Mouse (Mus musculus): ENCODE data around the gene Pid1. TPM values are rescaled to one million over a fixed set of nuclear protein-coding genes. Genes with fewer than 3 reads are reported as not detected.
"Not testable (repeated sequence)": the region's sequence is repeated elsewhere in the genome, so short reads cannot be mapped to it uniquely, and the experiment has no call there.

Pid1 gene
- total and polyA plus RNA-seq, 2 experiments from 2014 or later = 60.2 to 64.0 TPM

- H3K27ac ChIP-seq (ENCODE audit: low read depth, low read length) = no peak overlapping the region
- H3K4me2 ChIP-seq (ENCODE audit: low read depth, low read length, poor library complexity, severe bottlenecking) = no peak overlapping the region
- H3K4me3 ChIP-seq (ENCODE audit: low read depth, low read length) = no peak overlapping the region
- WGBS = 81% methylated on average over 2 of the region's 2 CpGs
- DNase-seq (ENCODE audit: low spot score) (no peak), ATAC-seq (ENCODE audit: low FRiP score) (no peak)
- H3K9ac ChIP-seq (replicated peaks; ENCODE audit: low read length, poor library complexity, severe bottlenecking) = no peak overlapping the region
- no peaks in the 10 kb centered on the region for H3K27me3 ChIP-seq (ENCODE audit: insufficient read depth, low read length)
- H3K4me1 ChIP-seq (ENCODE audit: insufficient read depth, low read length) = no peaks in the 10 kb centered on the region
- no peaks in the 10 kb centered on the region for H3K9me3 ChIP-seq (ENCODE audit: low read length)
- H3K36me3 ChIP-seq (ENCODE audit: insufficient read depth, low read length) = no peaks in the 10 kb centered on the region
- TF ChIP-seq CTCF (IDR thresholded peaks at IDR 0.05) = no peak
These were observed 133.5 kb downstream of the Pid1 start for GRCm38 (mm10) chr1:84230431-84230830.

GRCm38 (mm10) chr1:84225626-84226025 is 138.4 kb downstream of the Pid1 start:
- no peak overlapping the region for H3K4me3 ChIP-seq (ENCODE audit: low read depth, low read length)
- no peak overlapping the region for H3K9ac ChIP-seq (replicated peaks; ENCODE audit: low read length, poor library complexity, severe bottlenecking)
- no peak for DNase-seq (ENCODE audit: low spot score)
- no peaks in the 10 kb centered on the region for H3K4me1 ChIP-seq (ENCODE audit: insufficient read depth, low read length)
- TF ChIP-seq CTCF (IDR thresholded peaks at IDR 0.05) = no peak
- H3K9me3 ChIP-seq (ENCODE audit: low read length) = no peaks in the 10 kb centered on the region
- no peak for ATAC-seq (ENCODE audit: low FRiP score)
- no peaks in the 10 kb centered on the region for H3K27me3 ChIP-seq (ENCODE audit: insufficient read depth, low read length)
- H3K4me2 ChIP-seq (ENCODE audit: low read depth, low read length, poor library complexity, severe bottlenecking) = no peak overlapping the region
- H3K27ac ChIP-seq (ENCODE audit: low read depth, low read length) = no peak overlapping the region
- H3K36me3 ChIP-seq (ENCODE audit: insufficient read depth, low read length) = no peaks in the 10 kb centered on the region
- WGBS = 98% methylated on average over 7 of the region's 7 CpGs

- Histone ChIP-seq H3K36me3 (ENCODE audit: insufficient read depth, low read length) (no peaks in the 10 kb centered on the region), H3K9me3 (ENCODE audit: low read length) (no peaks in the 10 kb centered on the region), H3K4me3 (ENCODE audit: low read depth, low read length) (no peak overlapping the region), H3K27ac (ENCODE audit: low read depth, low read length) (no peak overlapping the region), H3K4me1 (ENCODE audit: insufficient read depth, low read length) (no peaks in the 10 kb centered on the region), H3K9ac (replicated peaks; ENCODE audit: low read length, poor library complexity, severe bottlenecking) (no peak overlapping the region), H3K4me2 (ENCODE audit: low read depth, low read length, poor library complexity, severe bottlenecking) (no peak overlapping the region), H3K27me3 (ENCODE audit: insufficient read depth, low read length) (no peaks in the 10 kb centered on the region)
- 74% methylated on average over 1 of the region's 1 CpGs for WGBS
- ATAC-seq (ENCODE audit: low FRiP score) (no peak), DNase-seq (ENCODE audit: low spot score) (no peak)
- no peak for TF ChIP-seq CTCF (IDR thresholded peaks at IDR 0.05)
These were observed 141.9 kb downstream of the Pid1 start for GRCm38 (mm10) chr1:84222051-84222450.

- Histone ChIP-seq H3K27me3 (ENCODE audit: insufficient read depth, low read length) (no peaks in the 10 kb centered on the region), H3K27ac (ENCODE audit: low read depth, low read length) (no peak overlapping the region), H3K36me3 (ENCODE audit: insufficient read depth, low read length) (no peaks in the 10 kb centered on the region), H3K4me1 (ENCODE audit: insufficient read depth, low read length) (no peaks in the 10 kb centered on the region), H3K9me3 (ENCODE audit: low read length) (no peaks in the 10 kb centered on the region), H3K4me3 (ENCODE audit: low read depth, low read length) (no peak overlapping the region), H3K4me2 (ENCODE audit: low read depth, low read length, poor library complexity, severe bottlenecking) (no peak overlapping the region), H3K9ac (replicated peaks; ENCODE audit: low read length, poor library complexity, severe bottlenecking) (no peak overlapping the region)
- ATAC-seq (ENCODE audit: low FRiP score) = no peak
- WGBS = 77% methylated on average over 7 of the region's 7 CpGs
- DNase-seq (ENCODE audit: low spot score) = no peak
- TF ChIP-seq CTCF (IDR thresholded peaks at IDR 0.05) = no peak
These were observed 145.4 kb downstream of the Pid1 start for GRCm38 (mm10) chr1:84218605-84219004.

- Histone ChIP-seq H3K4me1 (ENCODE audit: insufficient read depth, low read length) (no peaks in the 10 kb centered on the region), H3K27me3 (ENCODE audit: insufficient read depth, low read length) (no peaks in the 10 kb centered on the region), H3K9ac (replicated peaks; ENCODE audit: low read length, poor library complexity, severe bottlenecking) (no peak overlapping the region), H3K4me2 (ENCODE audit: low read depth, low read length, poor library complexity, severe bottlenecking) (no peak overlapping the region), H3K9me3 (ENCODE audit: low read length) (no peaks in the 10 kb centered on the region), H3K36me3 (ENCODE audit: insufficient read depth, low read length) (no peaks in the 10 kb centered on the region), H3K27ac (ENCODE audit: low read depth, low read length) (no peak overlapping the region), H3K4me3 (ENCODE audit: low read depth, low read length) (no peak overlapping the region)
- TF ChIP-seq CTCF (IDR thresholded peaks at IDR 0.05) = no peak
- peak; percentile 44 for DNase-seq (ENCODE audit: low spot score)
- WGBS = 20% methylated on average over 2 of the region's 2 CpGs
- ATAC-seq (ENCODE audit: low FRiP score) = no peak
These were observed 146.2 kb downstream of the Pid1 start for GRCm38 (mm10) chr1:84217777-84218176.

GRCm38 (mm10) chr1:84211507-84211906 is 152.5 kb downstream of the Pid1 start:
- ATAC-seq (ENCODE audit: low FRiP score) (no peak), DNase-seq (ENCODE audit: low spot score) (peak; percentile 11)
- no peak for TF ChIP-seq CTCF (IDR thresholded peaks at IDR 0.05)
- no peaks in the 10 kb centered on the region for H3K36me3 ChIP-seq (ENCODE audit: insufficient read depth, low read length)
- H3K4me1 ChIP-seq (ENCODE audit: insufficient read depth, low read length) = no peaks in the 10 kb centered on the region
- H3K27ac ChIP-seq (ENCODE audit: low read depth, low read length) = no peak overlapping the region
- H3K4me3 ChIP-seq (ENCODE audit: low read depth, low read length) = no peak overlapping the region
- H3K27me3 ChIP-seq (ENCODE audit: insufficient read depth, low read length) = no peaks in the 10 kb centered on the region
- peak overlapping the region; percentile 7; the same call in 1 of the 2 replicates for H3K4me2 ChIP-seq (ENCODE audit: low read depth, low read length, poor library complexity, severe bottlenecking)
- no peaks in the 10 kb centered on the region for H3K9me3 ChIP-seq (ENCODE audit: low read length)
- WGBS = 32% methylated on average over 9 of the region's 9 CpGs
- H3K9ac ChIP-seq (replicated peaks; ENCODE audit: low read length, poor library complexity, severe bottlenecking) = no peak overlapping the region

- not testable (repeated sequence) for H3K4me2 ChIP-seq (ENCODE audit: low read depth, low read length, poor library complexity, severe bottlenecking); H3K4me1 ChIP-seq (ENCODE audit: insufficient read depth, low read length); DNase-seq (ENCODE audit: low spot score); H3K9me3 ChIP-seq (ENCODE audit: low read length); H3K4me3 ChIP-seq (ENCODE audit: low read depth, low read length); H3K9ac ChIP-seq (replicated peaks; ENCODE audit: low read length, poor library complexity, severe bottlenecking); H3K27me3 ChIP-seq (ENCODE audit: insufficient read depth, low read length); H3K36me3 ChIP-seq (ENCODE audit: insufficient read depth, low read length); ATAC-seq (ENCODE audit: low FRiP score); H3K27ac ChIP-seq (ENCODE audit: low read depth, low read length)
- WGBS = 99% methylated on average over 3 of the region's 3 CpGs
These were observed 158.2 kb downstream of the Pid1 start for GRCm38 (mm10) chr1:84205746-84206145.
